Mouse (Mus musculus) activated CD4-positive, CD25-positive, alpha-beta regulatory T cell, adult 4 months (primary cell): ENCODE results near the gene Stk26. TPM values are rescaled to one million over a fixed set of nuclear protein-coding genes. Genes with fewer than 3 reads are reported as not detected.
A peak's percentile ranks its signal among the peaks of the same experiment; 100 is the strongest.

Experiments
- ATAC-seq: one replicate; pipeline ENCODE4 v1.8.0; 2017
- polyA plus RNA-seq, 2 experiments: library from polyadenylated mRNA; unstranded; fragments of 100-300 nt; shearing (Covaris generic); gene quantifications; one replicate each; pipeline ENCODE4 v1.2.1; 2017

Stk26 gene
- polyA plus RNA-seq, 2 experiments from 2014 or later, result 9.8 to 11.1 TPM

DNA sequence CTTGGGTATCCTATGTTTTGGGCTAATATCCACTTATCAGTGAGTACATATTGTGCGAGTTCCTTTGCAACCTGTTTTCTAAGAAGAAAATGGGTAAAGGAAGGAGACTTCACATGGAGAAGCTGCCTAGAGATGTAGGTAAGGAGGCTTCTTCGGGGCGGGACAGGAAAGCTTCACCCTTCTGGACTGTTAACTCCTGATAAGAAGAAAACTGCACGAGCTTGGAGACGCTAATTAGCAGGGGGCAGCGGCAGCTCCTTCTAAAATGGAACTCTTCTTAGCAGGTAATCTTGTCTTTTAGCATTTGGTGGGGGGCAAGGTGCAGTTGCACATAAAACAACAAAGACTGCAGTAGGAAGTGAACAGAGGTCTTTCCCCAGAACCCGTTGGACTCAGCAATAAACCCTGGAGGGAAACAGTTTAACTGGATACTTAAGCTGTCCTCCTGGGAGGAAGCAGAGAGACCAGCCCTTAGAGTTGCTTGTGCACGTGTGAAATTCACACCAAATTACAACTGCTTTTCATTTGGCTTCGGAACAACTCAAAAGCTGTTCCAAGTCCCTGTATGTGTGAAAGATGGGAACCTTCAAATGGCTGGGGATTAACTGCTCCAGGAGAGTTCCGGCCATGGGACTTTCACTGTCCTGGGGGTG is 86.2 kb downstream of the Stk26 start:
- no peak for ATAC-seq

DNA sequence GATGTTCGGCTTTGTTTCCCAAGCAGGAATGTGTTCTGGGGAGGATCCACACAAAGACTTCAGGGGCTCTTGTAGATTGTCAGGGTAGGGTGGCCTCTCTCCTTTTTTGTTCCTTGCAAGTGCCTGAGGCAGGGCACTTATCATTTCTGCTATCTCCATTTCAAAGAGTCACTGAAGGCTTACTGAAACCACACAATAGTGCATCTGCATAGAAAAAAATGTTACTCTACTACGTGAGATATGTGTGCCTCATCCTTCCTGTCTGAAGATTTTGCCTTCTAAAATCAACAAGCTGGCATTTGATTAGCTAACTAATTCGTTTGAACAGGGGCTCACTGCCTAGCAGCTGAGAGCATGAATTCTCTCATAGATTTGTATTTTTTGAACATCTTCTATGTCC is 89.5 kb downstream of the Stk26 start:
- peak; percentile 91 for ATAC-seq

DNA sequence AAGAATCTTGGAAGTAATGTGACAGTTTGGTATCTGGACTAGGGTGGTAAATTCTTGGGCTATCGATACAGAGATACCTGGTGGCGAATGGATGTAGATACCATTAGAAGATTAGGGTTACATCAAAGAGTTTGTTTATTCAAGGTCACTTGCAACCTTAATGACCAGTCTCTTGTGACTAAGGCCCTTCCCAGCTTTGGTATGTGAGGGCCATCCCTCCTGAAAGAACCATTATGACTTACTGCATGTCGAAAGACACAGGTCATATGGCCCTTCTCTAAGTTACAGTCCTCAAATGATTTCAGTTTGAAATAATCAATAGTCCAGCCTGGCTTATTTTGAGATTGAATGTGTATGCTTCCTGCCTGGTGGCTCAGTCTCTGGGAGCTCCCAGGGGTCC is 96.3 kb downstream of the Stk26 start:
- ATAC-seq, result no peak

DNA sequence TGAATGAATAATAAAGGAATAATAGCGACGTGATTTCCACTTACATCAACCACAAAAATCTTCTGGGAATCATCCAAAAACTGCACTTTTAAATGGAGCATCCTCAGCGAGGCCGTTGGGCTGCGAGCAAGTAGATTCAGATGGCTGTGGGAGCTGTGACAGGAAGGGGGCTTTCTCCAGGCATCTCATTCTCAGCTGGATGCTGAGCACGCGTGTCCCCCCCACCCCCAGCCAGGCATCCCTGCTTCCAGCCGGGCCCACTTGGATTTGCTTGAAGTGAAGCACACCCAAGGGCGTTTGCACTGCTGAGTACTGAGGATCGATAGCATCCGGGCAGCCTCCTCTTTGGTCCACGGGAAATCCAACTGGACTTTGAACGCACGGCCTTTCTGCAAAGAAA is 101.8 kb downstream of the Stk26 start, which contains the start of gene Frmd7:
Gene Frmd7, minus strand, starts transcription at position 101 of the 400 bp plus-strand sequence.
- no peak for ATAC-seq

Other genes starting within 250 kb of the Stk26 start
- under 1 TPM in 1 of 2 experiments, not detected in 1; 0.21 TPM for gene Frmd7, start 101.7 kb downstream of the Stk26 start, polyA plus RNA-seq
- gene Rap2c, start 177.0 kb downstream of the Stk26 start, polyA plus RNA-seq, result 10 to 100 TPM; 22.8 to 28.2 TPM